Mouse (Mus musculus) adrenal gland, adult 2 months (tissue): ENCODE results near the gene Creb3l2. TPM values are rescaled to one million over a fixed set of nuclear protein-coding genes. Genes with fewer than 3 reads are reported as not detected.
"Not testable (repeated sequence)": the region's sequence is repeated elsewhere in the genome, so short reads cannot be mapped to it uniquely, and the experiment has no call there.

Experiments used
- DNase-seq: peaks from one replicate; pipeline ENCODE4 v3.0.0; 2021
- long read RNA-seq: library from polyadenylated mRNA; stranded (forward); transcript quantifications from one replicate; pipeline ENCODE4 v2.0.0, GENCODE M21; 2021
- polyA plus RNA-seq: library from polyadenylated mRNA; depleted of rRNA; stranded (reverse); fragments of >200 nt; gene quantifications from 2 replicates; pipeline ENCODE4 v1.2.3, GENCODE M21; 2012; rRNA removed
- total RNA-seq, 2 experiments: library from RNA; stranded (reverse); gene quantifications; 2 replicates each; pipeline ENCODE4 v1.2.3; 2021

Creb3l2 gene
- total RNA-seq = 10 to 100 TPM; 69.4 to 85.5 TPM
- polyA plus RNA-seq = 36.9 and 48.4 TPM in 2 replicates
- long read RNA-seq, full-length matches to known transcripts = 11 of 28 reads
- long read RNA-seq, partial matches to known transcripts = 1 of 28 reads
- long read RNA-seq, other reads (novel, unspliced or antisense) = 16 of 28 reads

- DNase-seq = peak; percentile 99
Measured at GRCm38 (mm10) chr6:37442041-37442667, at the start of gene Creb3l2. Gene Creb3l2 (minus strand): TSS chr6:37442146.

GRCm38 (mm10) chr6:37486502-37486901 lies 44.6 kb upstream of the Creb3l2 start:
- no peak for DNase-seq

GRCm38 (mm10) chr6:37484588-37485070 lies 42.7 kb upstream of the Creb3l2 start:
- no peak for DNase-seq

GRCm38 (mm10) chr6:37483262-37483661 lies 41.3 kb upstream of the Creb3l2 start:
- no peak for DNase-seq

- no peak for DNase-seq
Measured at GRCm38 (mm10) chr6:37481147-37481546, 39.2 kb upstream of the Creb3l2 start.

- no peak for DNase-seq
Measured at GRCm38 (mm10) chr6:37480008-37480407, 38.1 kb upstream of the Creb3l2 start.

GRCm38 (mm10) chr6:37478481-37478880 lies 36.5 kb upstream of the Creb3l2 start:
- DNase-seq = no peak

- peak; percentile 35 for DNase-seq
Measured at GRCm38 (mm10) chr6:37473674-37474342, 31.9 kb upstream of the Creb3l2 start.

- DNase-seq = no peak
Measured at GRCm38 (mm10) chr6:37470216-37470615, 28.3 kb upstream of the Creb3l2 start.

GRCm38 (mm10) chr6:37465847-37466246 lies 23.9 kb upstream of the Creb3l2 start:
- DNase-seq = no peak

GRCm38 (mm10) chr6:37465356-37465755 lies 23.4 kb upstream of the Creb3l2 start:
- DNase-seq = no peak

- DNase-seq = no peak
Measured at GRCm38 (mm10) chr6:37464585-37464984, 22.6 kb upstream of the Creb3l2 start.

- peak; percentile 71 for DNase-seq
Measured at GRCm38 (mm10) chr6:37463517-37464482, 21.9 kb upstream of the Creb3l2 start.

GRCm38 (mm10) chr6:37460681-37461080 lies 18.7 kb upstream of the Creb3l2 start:
- no peak for DNase-seq

GRCm38 (mm10) chr6:37459656-37460055 lies 17.7 kb upstream of the Creb3l2 start:
- not testable (repeated sequence) for DNase-seq

- no peak for DNase-seq
Measured at GRCm38 (mm10) chr6:37457990-37458655, 16.2 kb upstream of the Creb3l2 start.

GRCm38 (mm10) chr6:37455540-37455939 lies 13.6 kb upstream of the Creb3l2 start:
- DNase-seq = no peak

GRCm38 (mm10) chr6:37453047-37453446 lies 11.1 kb upstream of the Creb3l2 start:
- DNase-seq = no peak

- DNase-seq = no peak
Measured at GRCm38 (mm10) chr6:37451664-37452063, 9.7 kb upstream of the Creb3l2 start.

GRCm38 (mm10) chr6:37447704-37448466 lies 5.9 kb upstream of the Creb3l2 start:
- DNase-seq = peak; percentile 63

GRCm38 (mm10) chr6:37442781-37443180 lies 835 bp upstream of the Creb3l2 start:
- DNase-seq = no peak
